Mouse (Mus musculus): ENCODE data around the gene Rasal3. TPM values are rescaled to one million over a fixed set of nuclear protein-coding genes. Genes with fewer than 3 reads are reported as not detected.

The Rasal3 gene
- polyA plus RNA-seq, 1 experiment from 2014 or later = 2.2 TPM

GRCm38 (mm10) chr17:32434324-32434723, 30.9 kb upstream of the Rasal3 start:
- H3K27me3 ChIP-seq (replicated peaks; ENCODE audit: control insufficient read depth, insufficient read depth, low read length) = no peaks in the 10 kb centered on the region
- no peak overlapping the region for H3K27ac ChIP-seq (ENCODE audit: low read depth)
- no peaks in the 10 kb centered on the region for H3K4me1 ChIP-seq (replicated peaks; ENCODE audit: control insufficient read depth, insufficient read depth, low read length)
- no peak overlapping the region for H3K4me3 ChIP-seq (ENCODE audit: low read depth, low read length)
- ATAC-seq (replicated peaks; ENCODE audit: low FRiP score, low TSS enrichment, low read depth) (no peak), DNase-seq (ENCODE audit: low spot score) (no peak)
- 57% methylated on average over 4 of the region's 4 CpGs for WGBS
- no peaks in the 10 kb centered on the region for H3K9me3 ChIP-seq (ENCODE audit: control insufficient read depth, low read length)
- no peak overlapping the region for H3K4me2 ChIP-seq (ENCODE audit: low read length)
- H3K9ac ChIP-seq (ENCODE audit: low read length) = no peak overlapping the region
- H3K36me3 ChIP-seq (ENCODE audit: control insufficient read depth, insufficient read depth, low read length) = no peaks in the 10 kb centered on the region

DNA sequence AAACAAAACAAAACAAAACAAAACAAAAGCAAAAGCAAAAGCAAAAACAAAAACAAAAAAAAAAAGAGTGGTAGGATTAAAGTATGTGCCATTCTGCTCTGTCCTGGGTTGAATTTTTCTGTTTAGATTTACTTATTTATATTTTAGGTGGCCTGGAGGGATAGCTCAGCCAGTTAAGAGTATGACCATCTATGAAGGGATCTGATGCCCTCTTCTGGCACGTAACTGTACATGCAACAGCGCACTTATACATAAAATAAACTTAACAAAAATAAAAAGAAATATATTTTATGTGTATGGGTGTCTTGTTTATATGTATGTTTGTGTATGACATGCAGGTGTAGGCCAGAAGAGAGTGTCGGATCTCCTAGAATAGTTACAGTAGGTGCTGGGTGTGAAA, 28.6 kb upstream of the Rasal3 start:
- DNase-seq (ENCODE audit: low spot score) = no peak
- Histone ChIP-seq H3K4me3 (ENCODE audit: low read depth, low read length) (no peak overlapping the region), H3K27me3 (replicated peaks; ENCODE audit: control insufficient read depth, insufficient read depth, low read length) (no peaks in the 10 kb centered on the region), H3K4me1 (replicated peaks; ENCODE audit: control insufficient read depth, insufficient read depth, low read length) (no peaks in the 10 kb centered on the region), H3K4me2 (ENCODE audit: low read length) (no peak overlapping the region), H3K9me3 (ENCODE audit: control insufficient read depth, low read length) (no peaks in the 10 kb centered on the region), H3K27ac (ENCODE audit: low read depth) (no peak overlapping the region), H3K36me3 (ENCODE audit: control insufficient read depth, insufficient read depth, low read length) (no peaks in the 10 kb centered on the region), H3K9ac (ENCODE audit: low read length) (no peak overlapping the region)
- WGBS = 53% methylated on average over 3 of the region's 3 CpGs
- no peak for ATAC-seq (replicated peaks; ENCODE audit: low FRiP score, low TSS enrichment, low read depth)

DNA sequence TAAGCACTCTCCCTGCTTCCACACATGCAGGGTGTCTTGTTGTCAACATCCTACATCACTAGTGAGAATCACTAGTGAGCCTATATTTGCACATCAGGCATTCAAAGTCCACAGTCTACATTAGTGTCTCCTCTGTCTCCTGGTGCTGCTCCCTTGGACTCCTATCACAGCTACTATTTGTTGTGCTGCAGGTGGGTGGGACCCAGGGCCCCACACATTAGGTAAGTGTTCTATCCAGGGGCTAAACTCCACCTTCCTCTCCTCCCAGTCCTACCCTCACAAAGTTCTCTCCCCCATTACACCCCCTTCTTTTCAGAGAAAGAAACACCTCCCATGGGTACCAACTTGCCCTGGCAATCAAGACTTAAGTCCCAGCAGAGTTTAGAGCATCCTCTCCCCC, 23.2 kb upstream of the Rasal3 start:
- H3K27ac ChIP-seq (ENCODE audit: low read depth) = no peak overlapping the region
- H3K9me3 ChIP-seq (ENCODE audit: control insufficient read depth, low read length) = no peaks in the 10 kb centered on the region
- ATAC-seq (replicated peaks; ENCODE audit: low FRiP score, low TSS enrichment, low read depth) (no peak), DNase-seq (ENCODE audit: low spot score) (no peak)
- H3K27me3 ChIP-seq (replicated peaks; ENCODE audit: control insufficient read depth, insufficient read depth, low read length) = no peaks in the 10 kb centered on the region
- H3K4me3 ChIP-seq (ENCODE audit: low read depth, low read length) = no peak overlapping the region
- no peaks in the 10 kb centered on the region for H3K4me1 ChIP-seq (replicated peaks; ENCODE audit: control insufficient read depth, insufficient read depth, low read length)
- H3K36me3 ChIP-seq (ENCODE audit: control insufficient read depth, insufficient read depth, low read length) = no peaks in the 10 kb centered on the region
- no peak overlapping the region for H3K9ac ChIP-seq (ENCODE audit: low read length)
- H3K4me2 ChIP-seq (ENCODE audit: low read length) = no peak overlapping the region

GRCm38 (mm10) chr17:32424034-32424433, 20.7 kb upstream of the Rasal3 start, which contains the start of gene Pglyrp2:
TSS of gene Pglyrp2 (minus strand) at chr17:32424167.
- Histone ChIP-seq H3K9me3 (ENCODE audit: control insufficient read depth, low read length) (no peaks in the 10 kb centered on the region), H3K27ac (ENCODE audit: low read depth) (no peak within 1 kb of the TSS), H3K4me2 (ENCODE audit: low read length) (no peak within 1 kb of the TSS), H3K4me1 (replicated peaks; ENCODE audit: control insufficient read depth, insufficient read depth, low read length) (no peaks in the 10 kb centered on the region), H3K27me3 (replicated peaks; ENCODE audit: control insufficient read depth, insufficient read depth, low read length) (no peaks in the 10 kb centered on the region), H3K36me3 (ENCODE audit: control insufficient read depth, insufficient read depth, low read length) (no peaks in the 10 kb centered on the region), H3K4me3 (ENCODE audit: low read depth, low read length) (no peak within 1 kb of the TSS), H3K9ac (ENCODE audit: low read length) (no peak within 1 kb of the TSS)
- ATAC-seq (replicated peaks; ENCODE audit: low FRiP score, low TSS enrichment, low read depth) (no peak), DNase-seq (ENCODE audit: low spot score) (no peak)
- 87% methylated on average over 2 of the region's 2 CpGs for WGBS

DNA sequence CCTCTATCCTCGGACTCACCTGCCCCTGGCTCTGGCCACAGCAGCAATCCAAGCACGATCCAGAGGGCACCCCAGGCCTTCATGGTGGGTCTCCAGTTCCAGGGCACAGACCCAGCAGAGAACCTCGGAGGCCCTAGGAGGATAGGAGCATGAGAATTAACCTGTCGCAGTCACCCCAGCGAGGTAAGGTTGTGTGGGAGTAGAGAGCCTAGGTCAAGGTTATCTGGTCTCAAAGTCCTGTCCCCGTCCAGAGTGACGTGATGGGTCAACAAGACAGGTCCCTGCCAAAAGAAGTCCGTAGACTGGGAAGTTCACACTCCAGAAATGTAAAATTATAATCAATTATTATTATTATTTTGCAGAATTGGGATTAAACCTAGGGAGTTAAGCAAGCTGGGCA, 17.4 kb upstream of the Rasal3 start:
- Histone ChIP-seq H3K9ac (ENCODE audit: low read length) (no peak overlapping the region), H3K27ac (ENCODE audit: low read depth) (no peak overlapping the region), H3K4me2 (ENCODE audit: low read length) (no peak overlapping the region), H3K27me3 (replicated peaks; ENCODE audit: control insufficient read depth, insufficient read depth, low read length) (peaks cover 14% of the 10 kb centered on the region), H3K9me3 (ENCODE audit: control insufficient read depth, low read length) (no peaks in the 10 kb centered on the region), H3K36me3 (ENCODE audit: control insufficient read depth, insufficient read depth, low read length) (no peaks in the 10 kb centered on the region), H3K4me1 (replicated peaks; ENCODE audit: control insufficient read depth, insufficient read depth, low read length) (no peaks in the 10 kb centered on the region), H3K4me3 (ENCODE audit: low read depth, low read length) (no peak overlapping the region)
- ATAC-seq (replicated peaks; ENCODE audit: low FRiP score, low TSS enrichment, low read depth) (no peak), DNase-seq (ENCODE audit: low spot score) (no peak)
- 80% methylated on average over 8 of the region's 8 CpGs for WGBS

- no peaks in the 10 kb centered on the region for H3K36me3 ChIP-seq (ENCODE audit: control insufficient read depth, insufficient read depth, low read length)
- no peaks in the 10 kb centered on the region for H3K4me1 ChIP-seq (replicated peaks; ENCODE audit: control insufficient read depth, insufficient read depth, low read length)
- H3K27me3 ChIP-seq (replicated peaks; ENCODE audit: control insufficient read depth, insufficient read depth, low read length) = peaks cover 22% of the 10 kb centered on the region
- H3K4me2 ChIP-seq (ENCODE audit: low read length) = no peak overlapping the region
- no peak overlapping the region for H3K9ac ChIP-seq (ENCODE audit: low read length)
- no peaks in the 10 kb centered on the region for H3K9me3 ChIP-seq (ENCODE audit: control insufficient read depth, low read length)
- no peak overlapping the region for H3K4me3 ChIP-seq (ENCODE audit: low read depth, low read length)
- DNase-seq (ENCODE audit: low spot score) (no peak), ATAC-seq (replicated peaks; ENCODE audit: low FRiP score, low TSS enrichment, low read depth) (no peak)
- 54% methylated on average over 2 of the region's 2 CpGs for WGBS
- H3K27ac ChIP-seq (ENCODE audit: low read depth) = no peak overlapping the region
These were observed 16.6 kb upstream of the Rasal3 start for GRCm38 (mm10) chr17:32419989-32420388.

DNA sequence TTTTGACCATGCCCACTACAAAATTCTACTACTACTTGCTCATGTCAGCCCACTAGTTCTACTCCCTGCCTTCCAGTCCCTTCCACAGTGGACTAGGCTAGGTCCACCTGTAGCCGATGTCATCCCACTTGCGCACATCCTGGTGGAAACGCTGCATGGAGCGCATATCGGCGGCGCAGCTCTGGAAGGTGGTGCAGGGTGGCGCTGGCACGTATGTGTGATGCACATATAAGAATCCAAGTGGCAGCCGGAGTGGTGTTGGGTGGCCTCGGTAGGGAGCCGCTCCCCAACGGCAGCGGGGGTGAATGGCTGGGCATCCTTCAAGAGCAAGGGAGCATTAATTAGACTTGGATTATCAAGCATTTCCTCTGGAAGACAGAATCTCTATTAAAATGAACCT, 13.4 kb upstream of the Rasal3 start:
- Histone ChIP-seq H3K4me3 (ENCODE audit: low read depth, low read length) (no peak overlapping the region), H3K4me2 (ENCODE audit: low read length) (no peak overlapping the region), H3K4me1 (replicated peaks; ENCODE audit: control insufficient read depth, insufficient read depth, low read length) (no peaks in the 10 kb centered on the region), H3K27me3 (replicated peaks; ENCODE audit: control insufficient read depth, insufficient read depth, low read length) (peaks cover 23% of the 10 kb centered on the region), H3K9me3 (ENCODE audit: control insufficient read depth, low read length) (no peaks in the 10 kb centered on the region), H3K36me3 (ENCODE audit: control insufficient read depth, insufficient read depth, low read length) (no peaks in the 10 kb centered on the region), H3K27ac (ENCODE audit: low read depth) (no peak overlapping the region), H3K9ac (ENCODE audit: low read length) (no peak overlapping the region)
- ATAC-seq (replicated peaks; ENCODE audit: low FRiP score, low TSS enrichment, low read depth) (no peak), DNase-seq (ENCODE audit: low spot score) (no peak)
- WGBS = 92% methylated on average over 14 of the region's 14 CpGs

DNA sequence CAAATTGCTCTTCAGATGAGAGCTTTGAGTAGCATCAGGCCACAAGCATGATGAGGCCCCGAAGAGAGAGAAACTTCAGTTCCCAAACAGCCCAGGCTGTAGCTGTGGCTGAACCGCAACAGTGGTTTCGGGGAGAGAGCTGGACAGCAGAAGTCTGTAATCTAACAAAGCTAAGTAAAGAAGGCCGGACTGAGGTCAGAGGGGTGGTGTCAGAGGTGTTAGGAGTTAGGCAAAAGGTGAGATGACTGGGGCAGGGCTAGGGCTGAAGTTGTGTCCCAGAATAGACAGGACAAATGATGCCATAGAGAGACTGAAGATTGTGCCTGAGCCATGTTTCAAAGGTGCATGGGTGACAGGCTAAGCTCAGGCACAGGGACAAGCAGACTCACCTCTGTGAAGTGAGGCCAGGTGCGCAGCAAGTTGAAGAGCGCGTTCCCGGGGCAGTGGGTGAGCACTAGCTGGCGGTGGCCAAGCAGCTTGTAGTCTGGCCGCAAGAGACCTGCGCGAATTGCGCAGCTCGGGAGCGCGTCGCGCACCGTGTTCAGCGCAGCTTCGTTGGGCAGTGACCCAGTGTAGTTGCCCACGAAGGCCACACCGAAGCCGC, 12.1 kb upstream of the Rasal3 start:
- Histone ChIP-seq H3K27ac (ENCODE audit: low read depth) (no peak overlapping the region), H3K4me2 (ENCODE audit: low read length) (no peak overlapping the region), H3K27me3 (replicated peaks; ENCODE audit: control insufficient read depth, insufficient read depth, low read length) (peaks cover 23% of the 10 kb centered on the region), H3K36me3 (ENCODE audit: control insufficient read depth, insufficient read depth, low read length) (no peaks in the 10 kb centered on the region), H3K9me3 (ENCODE audit: control insufficient read depth, low read length) (no peaks in the 10 kb centered on the region), H3K4me1 (replicated peaks; ENCODE audit: control insufficient read depth, insufficient read depth, low read length) (no peaks in the 10 kb centered on the region), H3K9ac (ENCODE audit: low read length) (no peak overlapping the region), H3K4me3 (ENCODE audit: low read depth, low read length) (no peak overlapping the region)
- ATAC-seq (replicated peaks; ENCODE audit: low FRiP score, low TSS enrichment, low read depth) (no peak), DNase-seq (ENCODE audit: low spot score) (no peak)
- WGBS = 35% methylated on average over 24 of the region's 24 CpGs

- no peaks in the 10 kb centered on the region for H3K4me1 ChIP-seq (replicated peaks; ENCODE audit: control insufficient read depth, insufficient read depth, low read length)
- no peak overlapping the region for H3K9ac ChIP-seq (ENCODE audit: low read length)
- ATAC-seq (replicated peaks; ENCODE audit: low FRiP score, low TSS enrichment, low read depth) (no peak), DNase-seq (ENCODE audit: low spot score) (no peak)
- no peaks in the 10 kb centered on the region for H3K36me3 ChIP-seq (ENCODE audit: control insufficient read depth, insufficient read depth, low read length)
- H3K4me2 ChIP-seq (ENCODE audit: low read length) = no peak overlapping the region
- no peaks in the 10 kb centered on the region for H3K9me3 ChIP-seq (ENCODE audit: control insufficient read depth, low read length)
- peaks cover 17% of the 10 kb centered on the region for H3K27me3 ChIP-seq (replicated peaks; ENCODE audit: control insufficient read depth, insufficient read depth, low read length)
- no peak overlapping the region for H3K27ac ChIP-seq (ENCODE audit: low read depth)
- 85% methylated on average over 6 of the region's 6 CpGs for WGBS
- no peak overlapping the region for H3K4me3 ChIP-seq (ENCODE audit: low read depth, low read length)
These were observed 8.5 kb upstream of the Rasal3 start for GRCm38 (mm10) chr17:32411898-32412297.

Measured in intestine, embryonic 14.5 days (tissue).